Mouse (Mus musculus): Measurements from ENCODE around the gene Zfand6. TPM values are rescaled to one million over a fixed set of nuclear protein-coding genes. Genes with fewer than 3 reads are reported as not detected.

Gene Zfand6
- polyA plus RNA-seq, 1 experiment: 155 TPM

- Histone ChIP-seq H3K27ac (ENCODE audit: insufficient read depth, low read length) (no peak overlapping the region), H3K4me1 (ENCODE audit: control insufficient read depth, insufficient read depth, low read length) (no peaks in the 10 kb centered on the region), H3K9ac (ENCODE audit: low read depth, poor library complexity, severe bottlenecking) (no peak overlapping the region), H3K4me3 (ENCODE audit: low read depth, low read length) (no peak overlapping the region), H3K27me3 (ENCODE audit: control insufficient read depth, insufficient read depth, low read length, poor library complexity, severe bottlenecking) (no peaks in the 10 kb centered on the region), H3K9me3 (replicated peaks; ENCODE audit: control insufficient read depth, insufficient read depth, low read length, poor library complexity, severe bottlenecking) (no peaks in the 10 kb centered on the region), H3K36me3 (ENCODE audit: control insufficient read depth, insufficient read depth, low read length, poor library complexity, severe bottlenecking) (no peaks in the 10 kb centered on the region)
- no peak for TF ChIP-seq EP300 (IDR thresholded peaks at IDR 0.05; ENCODE audit: insufficient read depth, low read depth, low read length)
- no peak for TF ChIP-seq CTCF (IDR thresholded peaks at IDR 0.05; ENCODE audit: low read depth, low read length)
- TF ChIP-seq POLR2A (IDR thresholded peaks at IDR 0.05; ENCODE audit: insufficient read depth, low read length): no peak
Observed at GRCm38 (mm10) chr7:84710287-84710958, 20.7 kb upstream of the Zfand6 start.

GRCm38 (mm10) chr7:84706877-84707276, 17.1 kb upstream of the Zfand6 start:
- Histone ChIP-seq H3K9me3 (replicated peaks; ENCODE audit: control insufficient read depth, insufficient read depth, low read length, poor library complexity, severe bottlenecking) (no peaks in the 10 kb centered on the region), H3K27me3 (ENCODE audit: control insufficient read depth, insufficient read depth, low read length, poor library complexity, severe bottlenecking) (no peaks in the 10 kb centered on the region), H3K4me3 (ENCODE audit: low read depth, low read length) (no peak overlapping the region), H3K27ac (ENCODE audit: insufficient read depth, low read length) (no peak overlapping the region), H3K4me1 (ENCODE audit: control insufficient read depth, insufficient read depth, low read length) (no peaks in the 10 kb centered on the region), H3K9ac (ENCODE audit: low read depth, poor library complexity, severe bottlenecking) (no peak overlapping the region), H3K36me3 (ENCODE audit: control insufficient read depth, insufficient read depth, low read length, poor library complexity, severe bottlenecking) (no peaks in the 10 kb centered on the region)
- TF ChIP-seq POLR2A (IDR thresholded peaks at IDR 0.05; ENCODE audit: insufficient read depth, low read length) (no peak), EP300 (IDR thresholded peaks at IDR 0.05; ENCODE audit: insufficient read depth, low read depth, low read length) (no peak), CTCF (IDR thresholded peaks at IDR 0.05; ENCODE audit: low read depth, low read length) (no peak)

- no peak overlapping the region for H3K27ac ChIP-seq (ENCODE audit: insufficient read depth, low read length)
- peak overlapping the region; percentile 74 for H3K4me3 ChIP-seq (ENCODE audit: low read depth, low read length)
- no peaks in the 10 kb centered on the region for H3K9me3 ChIP-seq (replicated peaks; ENCODE audit: control insufficient read depth, insufficient read depth, low read length, poor library complexity, severe bottlenecking)
- no peaks in the 10 kb centered on the region for H3K27me3 ChIP-seq (ENCODE audit: control insufficient read depth, insufficient read depth, low read length, poor library complexity, severe bottlenecking)
- peaks cover 2% of the 10 kb centered on the region for H3K4me1 ChIP-seq (ENCODE audit: control insufficient read depth, insufficient read depth, low read length)
- H3K36me3 ChIP-seq (ENCODE audit: control insufficient read depth, insufficient read depth, low read length, poor library complexity, severe bottlenecking): no peaks in the 10 kb centered on the region
- no peak for TF ChIP-seq POLR2A (IDR thresholded peaks at IDR 0.05; ENCODE audit: insufficient read depth, low read length)
- TF ChIP-seq CTCF (IDR thresholded peaks at IDR 0.05; ENCODE audit: low read depth, low read length): no peak
- TF ChIP-seq EP300 (IDR thresholded peaks at IDR 0.05; ENCODE audit: insufficient read depth, low read depth, low read length): no peak
- peak overlapping the region; percentile 55 for H3K9ac ChIP-seq (ENCODE audit: low read depth, poor library complexity, severe bottlenecking)
Observed at GRCm38 (mm10) chr7:84690101-84690509, 346 bp upstream of the Zfand6 start.

- H3K4me1 ChIP-seq (ENCODE audit: control insufficient read depth, insufficient read depth, low read length): peaks cover 2% of the 10 kb centered on the region
- H3K27ac ChIP-seq (ENCODE audit: insufficient read depth, low read length): no peak overlapping the region
- no peak overlapping the region for H3K9ac ChIP-seq (ENCODE audit: low read depth, poor library complexity, severe bottlenecking)
- H3K9me3 ChIP-seq (replicated peaks; ENCODE audit: control insufficient read depth, insufficient read depth, low read length, poor library complexity, severe bottlenecking): no peaks in the 10 kb centered on the region
- no peak overlapping the region for H3K4me3 ChIP-seq (ENCODE audit: low read depth, low read length)
- H3K27me3 ChIP-seq (ENCODE audit: control insufficient read depth, insufficient read depth, low read length, poor library complexity, severe bottlenecking): no peaks in the 10 kb centered on the region
- TF ChIP-seq EP300 (IDR thresholded peaks at IDR 0.05; ENCODE audit: insufficient read depth, low read depth, low read length): no peak
- no peak for TF ChIP-seq POLR2A (IDR thresholded peaks at IDR 0.05; ENCODE audit: insufficient read depth, low read length)
- TF ChIP-seq CTCF (IDR thresholded peaks at IDR 0.05; ENCODE audit: low read depth, low read length): no peak
- H3K36me3 ChIP-seq (ENCODE audit: control insufficient read depth, insufficient read depth, low read length, poor library complexity, severe bottlenecking): no peaks in the 10 kb centered on the region
Observed at GRCm38 (mm10) chr7:84687653-84688580, 1.8 kb downstream of the Zfand6 start.

GRCm38 (mm10) chr7:84686380-84686779, 3.4 kb downstream of the Zfand6 start:
- Histone ChIP-seq H3K9ac (ENCODE audit: low read depth, poor library complexity, severe bottlenecking) (no peak overlapping the region), H3K4me1 (ENCODE audit: control insufficient read depth, insufficient read depth, low read length) (peaks cover 2% of the 10 kb centered on the region), H3K36me3 (ENCODE audit: control insufficient read depth, insufficient read depth, low read length, poor library complexity, severe bottlenecking) (no peaks in the 10 kb centered on the region), H3K27ac (ENCODE audit: insufficient read depth, low read length) (no peak overlapping the region), H3K9me3 (replicated peaks; ENCODE audit: control insufficient read depth, insufficient read depth, low read length, poor library complexity, severe bottlenecking) (no peaks in the 10 kb centered on the region), H3K4me3 (ENCODE audit: low read depth, low read length) (no peak overlapping the region), H3K27me3 (ENCODE audit: control insufficient read depth, insufficient read depth, low read length, poor library complexity, severe bottlenecking) (no peaks in the 10 kb centered on the region)
- no peak for TF ChIP-seq EP300 (IDR thresholded peaks at IDR 0.05; ENCODE audit: insufficient read depth, low read depth, low read length)
- TF ChIP-seq CTCF (IDR thresholded peaks at IDR 0.05; ENCODE audit: low read depth, low read length): no peak
- no peak for TF ChIP-seq POLR2A (IDR thresholded peaks at IDR 0.05; ENCODE audit: insufficient read depth, low read length)

GRCm38 (mm10) chr7:84684675-84685074, 5.1 kb downstream of the Zfand6 start:
- Histone ChIP-seq H3K36me3 (ENCODE audit: control insufficient read depth, insufficient read depth, low read length, poor library complexity, severe bottlenecking) (no peaks in the 10 kb centered on the region), H3K4me3 (ENCODE audit: low read depth, low read length) (no peak overlapping the region), H3K9ac (ENCODE audit: low read depth, poor library complexity, severe bottlenecking) (no peak overlapping the region), H3K27me3 (ENCODE audit: control insufficient read depth, insufficient read depth, low read length, poor library complexity, severe bottlenecking) (no peaks in the 10 kb centered on the region), H3K4me1 (ENCODE audit: control insufficient read depth, insufficient read depth, low read length) (peaks cover 2% of the 10 kb centered on the region), H3K27ac (ENCODE audit: insufficient read depth, low read length) (no peak overlapping the region), H3K9me3 (replicated peaks; ENCODE audit: control insufficient read depth, insufficient read depth, low read length, poor library complexity, severe bottlenecking) (no peaks in the 10 kb centered on the region)
- TF ChIP-seq CTCF (IDR thresholded peaks at IDR 0.05; ENCODE audit: low read depth, low read length) (no peak), POLR2A (IDR thresholded peaks at IDR 0.05; ENCODE audit: insufficient read depth, low read length) (no peak), EP300 (IDR thresholded peaks at IDR 0.05; ENCODE audit: insufficient read depth, low read depth, low read length) (no peak)
